Mouse (Mus musculus) megakaryocyte progenitor cell, adult 5-6 weeks (primary cell): ENCODE data around the gene Celsr3. TPM values are rescaled to one million over a fixed set of nuclear protein-coding genes. Genes with fewer than 3 reads are reported as not detected.

Source experiments
- ATAC-seq: replicated peaks from 2 replicates; pipeline ENCODE4 v1.8.0; 2016; ENCODE audit warnings: mild to moderate bottlenecking, moderate TSS enrichment, inconsistent platforms; ENCODE audit not compliant: poor library complexity
- total RNA-seq, 2 experiments: library from RNA; stranded (forward) in 1 of 2; stranded (reverse) in 1 of 2; fragments of 157-497, 149-512 nt in 1 of 2; fragments of 200-1000 nt in 1 of 2; gene quantifications; 2 replicates each; pipeline versions ENCODE4 v1.2.3 to v1.2.4; 2015 to 2017

The Celsr3 gene
- 4.5 and 5.4 TPM in 2 replicates for total RNA-seq (2015)
- 1.5 and 2.5 TPM in 2 replicates for total RNA-seq (2017)

DNA sequence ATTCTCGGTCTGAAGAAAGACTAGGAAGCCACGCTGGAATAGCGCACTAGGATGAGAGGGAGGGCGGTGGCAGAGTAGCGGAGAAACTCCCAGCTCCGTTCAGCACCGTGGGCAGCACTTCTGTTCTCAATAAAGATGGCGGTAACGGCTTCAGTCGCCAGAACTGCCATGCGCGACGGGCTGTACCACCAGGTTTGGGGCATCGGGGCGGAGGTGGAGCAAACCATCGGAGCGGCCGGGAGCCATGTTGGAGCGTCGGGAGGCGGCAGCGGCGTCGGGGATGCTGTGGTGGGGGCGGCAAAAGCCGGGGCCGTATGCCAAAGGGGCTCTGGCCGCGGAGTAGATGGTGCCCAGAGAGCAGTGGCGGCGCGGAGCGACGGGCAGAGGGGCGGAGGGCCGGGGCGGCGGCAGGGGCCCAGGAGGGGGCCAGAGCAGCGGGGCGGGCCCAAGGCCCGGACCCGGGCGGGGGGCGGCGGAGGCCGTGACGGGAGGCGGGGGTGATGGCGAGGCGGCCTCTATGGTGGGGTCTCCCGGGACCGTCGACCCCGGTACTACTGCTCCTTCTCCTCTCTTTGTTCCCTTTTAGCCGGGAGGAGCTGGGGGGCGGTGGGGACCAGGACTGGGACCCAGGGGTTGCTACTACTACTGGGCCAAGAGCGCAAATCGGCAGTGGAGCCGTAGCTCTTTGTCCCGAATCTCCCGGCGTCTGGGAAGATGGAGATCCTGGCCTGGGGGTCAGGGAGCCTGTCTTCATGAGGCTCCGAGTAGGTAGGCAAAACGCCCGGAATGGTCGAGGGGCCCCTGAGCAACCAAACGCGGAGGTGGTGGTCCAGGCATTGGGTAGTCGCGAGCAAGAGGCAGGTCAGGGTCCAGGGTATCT, at the start of gene Celsr3:
Gene Celsr3 (plus strand): TSS at position 501 of the 880 bp plus-strand sequence.
- ATAC-seq = peak; percentile 77

DNA sequence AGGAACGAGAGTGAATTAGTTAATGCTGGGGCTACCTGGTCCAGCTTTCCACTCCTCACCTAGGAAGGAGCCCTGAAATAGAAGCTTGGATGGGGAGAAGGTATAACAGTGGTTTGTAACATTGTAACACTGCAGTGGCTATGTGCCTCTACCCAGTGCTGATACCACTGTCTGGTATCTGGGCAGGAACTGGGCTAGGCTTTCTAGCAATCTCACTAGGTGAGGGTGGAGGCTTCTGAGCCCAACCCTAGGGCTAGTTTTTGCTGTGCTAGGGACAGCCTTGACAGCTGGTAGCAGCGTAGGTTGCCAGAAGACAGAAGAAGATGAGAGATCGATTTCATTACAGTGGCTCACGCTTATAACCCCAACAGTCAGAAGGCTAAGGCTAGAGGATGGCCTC, 49.5 kb upstream of the Celsr3 start:
- peak; percentile 29; the same call in 1 of the 2 replicates for ATAC-seq

DNA sequence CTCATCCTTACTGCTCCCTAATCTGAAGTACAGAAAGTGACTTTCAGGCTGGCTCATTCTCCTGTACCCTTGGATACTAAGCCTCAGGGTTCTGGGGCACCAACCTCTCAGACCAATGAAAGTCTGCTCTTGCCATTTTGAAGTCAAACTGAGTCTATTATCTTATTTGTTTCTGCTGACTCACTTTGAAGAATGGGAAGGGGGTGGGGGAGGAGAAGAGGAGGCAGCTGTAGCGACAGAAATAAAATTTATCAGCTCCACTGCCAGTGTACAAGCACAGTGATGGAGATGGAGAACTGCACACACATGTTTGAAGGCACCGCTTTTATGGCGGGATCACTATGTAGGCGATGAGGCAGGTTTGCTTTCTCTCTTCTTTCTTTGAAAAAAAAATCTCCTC, 48.8 kb upstream of the Celsr3 start:
- ATAC-seq = peak; percentile 34; the same call in 1 of the 2 replicates

DNA sequence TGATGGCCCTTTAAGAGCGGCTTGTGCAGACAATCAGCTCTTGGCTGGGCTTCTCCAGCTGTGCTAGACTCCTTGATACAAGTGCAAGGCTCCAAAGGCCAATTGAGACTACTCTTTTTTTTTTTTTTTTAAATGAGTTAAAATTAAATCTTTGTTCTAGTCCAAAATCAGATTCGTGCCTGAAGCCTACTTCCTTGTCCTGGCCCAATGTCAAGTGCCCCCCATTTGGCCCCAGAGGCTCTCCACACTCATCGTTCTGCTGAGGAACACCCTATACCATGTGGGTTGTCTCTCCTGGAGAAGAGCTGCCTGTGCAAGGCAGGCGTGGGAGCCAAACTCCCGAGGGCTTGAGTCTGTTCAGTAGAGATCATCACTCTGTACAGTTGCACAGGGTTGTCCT, 45.2 kb upstream of the Celsr3 start:
- no peak for ATAC-seq

DNA sequence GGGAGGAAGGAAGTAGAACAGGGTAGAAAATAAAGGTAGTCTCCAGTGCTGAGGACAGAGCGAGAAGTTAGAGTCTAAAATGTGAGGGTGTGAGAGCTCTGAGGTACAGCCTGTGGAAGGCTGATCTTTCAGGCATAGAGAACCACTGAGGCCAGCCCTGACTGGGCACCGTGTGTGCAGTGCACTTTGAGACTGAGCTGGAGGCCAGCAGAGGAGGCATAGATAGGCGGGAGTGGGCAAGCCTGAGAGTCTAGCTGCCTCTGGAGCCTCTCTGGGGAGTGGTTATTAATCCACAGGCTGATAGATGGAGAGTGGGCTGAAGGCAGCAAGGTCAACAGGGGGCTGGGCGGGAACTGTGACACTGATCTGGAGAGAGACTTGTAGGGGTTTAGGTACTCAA, 44.2 kb upstream of the Celsr3 start:
- no peak for ATAC-seq

DNA sequence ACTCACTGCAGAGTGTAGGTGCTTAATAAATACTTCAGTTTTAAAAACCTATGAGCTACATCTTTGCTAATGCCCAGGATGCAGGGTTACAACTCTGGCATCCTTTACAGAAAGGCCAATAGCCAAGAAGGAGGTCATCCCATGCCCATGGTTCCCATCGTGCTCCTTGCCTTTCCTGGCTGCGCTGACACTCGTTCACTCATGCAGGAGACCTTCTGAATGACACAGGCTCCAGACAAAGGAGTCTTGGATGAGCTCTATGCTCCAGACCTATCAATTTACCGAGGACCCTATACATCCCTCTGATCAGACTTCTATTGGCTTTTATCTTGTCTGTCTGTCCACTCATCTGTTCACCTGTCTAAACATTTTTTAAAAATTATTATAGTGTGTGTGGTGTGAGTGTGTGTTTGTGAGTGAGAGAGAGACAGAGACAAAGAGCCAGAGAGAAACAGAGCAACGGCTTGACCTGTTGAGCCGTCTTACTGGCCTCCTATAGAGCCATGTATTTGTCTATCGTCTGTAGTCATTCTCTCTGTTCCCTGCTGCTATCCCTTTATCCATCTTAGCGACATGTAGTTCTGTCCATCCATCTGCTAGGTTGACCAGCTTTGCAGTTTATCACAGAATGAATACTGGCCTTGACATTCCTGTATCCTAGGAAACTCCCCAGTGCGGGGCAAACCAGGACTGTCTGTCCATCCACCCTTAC, 43.1 kb upstream of the Celsr3 start:
- no peak for ATAC-seq

DNA sequence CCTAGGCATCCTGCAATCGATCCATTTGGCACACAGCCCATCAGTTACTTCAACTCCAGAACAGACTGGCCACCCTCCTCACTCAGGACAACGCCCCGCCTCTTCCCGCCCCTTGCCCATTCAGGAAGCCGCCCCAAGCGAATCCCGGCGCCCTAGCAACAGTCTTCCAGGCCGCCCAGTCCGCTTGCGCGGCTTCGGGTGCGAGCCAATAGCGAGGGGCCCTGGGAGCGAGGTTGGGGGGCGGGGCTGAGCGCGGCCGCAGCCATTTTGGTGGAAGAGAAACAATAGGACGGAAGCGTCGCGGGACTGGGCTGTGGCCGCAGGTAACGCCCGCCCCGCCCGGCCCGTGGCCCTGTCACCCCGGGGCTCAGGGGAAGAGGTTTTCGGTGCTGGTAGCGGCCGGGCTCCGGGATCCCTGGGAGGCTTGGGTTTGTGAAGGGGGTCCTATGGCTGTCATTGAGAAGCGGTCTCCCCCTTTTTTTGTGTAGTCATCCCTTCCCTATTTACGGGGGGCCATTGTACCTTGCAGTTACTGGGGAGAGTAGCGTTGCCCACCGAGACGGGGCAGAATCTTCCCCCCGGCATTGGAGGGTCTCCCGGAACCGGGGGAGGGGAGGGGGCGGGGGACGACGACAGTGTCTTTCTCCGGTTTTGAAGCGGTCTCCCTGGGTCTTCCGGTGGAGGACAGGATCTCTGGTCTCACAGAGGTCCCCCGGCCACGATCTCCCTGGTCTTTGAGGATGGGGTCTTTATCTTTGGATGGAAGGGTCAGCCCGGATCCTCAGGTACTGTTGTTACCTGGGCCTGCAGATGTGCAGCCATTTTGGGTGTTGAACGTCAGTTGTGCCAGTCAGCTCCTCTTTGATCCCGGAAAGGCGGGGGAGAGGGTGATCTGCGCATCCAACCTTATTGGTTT, 42.3 kb upstream of the Celsr3 start, which contains the start of gene Ip6k2:
Gene Ip6k2 (plus strand): TSS at position 249 of the 916 bp plus-strand sequence.
- peak; percentile 99 for ATAC-seq

DNA sequence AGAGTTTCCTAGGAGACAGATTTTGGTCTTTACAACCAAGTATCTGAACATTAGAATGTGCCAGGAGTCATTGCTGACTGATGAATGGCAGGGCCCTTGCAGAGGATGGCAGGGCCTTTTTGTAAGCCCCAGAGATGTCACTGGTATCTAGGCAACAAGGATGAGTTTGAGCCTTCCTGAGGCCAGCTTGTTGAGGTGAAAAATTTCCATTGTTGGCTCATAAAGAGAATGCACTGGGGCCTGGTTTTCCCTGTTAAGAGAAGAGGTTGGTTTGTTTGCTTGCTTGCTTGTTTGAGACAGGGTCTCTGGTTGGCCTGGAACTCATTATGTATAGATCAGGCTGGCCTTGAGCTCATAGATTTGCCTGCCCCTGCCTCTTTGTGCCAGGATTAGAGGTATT, 40.7 kb upstream of the Celsr3 start:
- no peak for ATAC-seq

DNA sequence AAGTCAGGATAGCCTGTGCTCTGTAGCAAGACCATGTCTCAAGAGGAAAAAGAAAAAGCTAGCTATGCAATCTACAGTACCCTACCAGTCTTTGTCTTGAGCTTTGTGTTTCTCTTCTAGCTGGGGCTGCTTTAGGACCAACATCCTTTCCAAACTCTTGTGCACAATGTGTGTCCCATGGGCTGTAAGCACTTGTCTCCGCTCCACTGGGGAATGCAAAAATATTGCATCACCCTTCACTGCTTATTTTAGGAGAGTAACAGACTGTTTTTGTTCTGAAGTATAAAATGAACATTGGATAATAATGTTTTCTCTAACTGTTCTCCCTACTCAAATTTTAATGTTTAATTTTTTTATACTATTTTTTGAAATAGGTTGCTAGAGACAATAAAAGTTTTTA, 39.6 kb upstream of the Celsr3 start:
- no peak for ATAC-seq

DNA sequence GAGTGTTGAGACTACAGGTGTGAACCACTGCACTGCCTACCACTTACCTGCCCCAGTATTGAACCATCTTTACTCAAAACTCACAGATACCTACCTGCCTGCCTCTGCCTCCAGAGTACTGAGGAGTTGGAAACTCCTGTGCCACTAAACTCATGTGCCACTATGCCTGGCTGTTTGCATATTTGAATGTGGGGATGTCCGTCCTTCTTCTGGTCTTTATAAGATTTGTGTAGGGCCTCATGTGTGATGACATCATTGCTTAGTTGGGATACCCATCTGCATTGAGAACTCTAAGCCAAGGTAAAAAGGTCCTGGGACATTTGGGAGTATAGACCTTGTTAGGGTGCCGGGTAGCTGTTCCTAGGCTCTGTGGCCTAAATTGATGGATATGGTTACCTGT, 39.0 kb upstream of the Celsr3 start:
- ATAC-seq = no peak

DNA sequence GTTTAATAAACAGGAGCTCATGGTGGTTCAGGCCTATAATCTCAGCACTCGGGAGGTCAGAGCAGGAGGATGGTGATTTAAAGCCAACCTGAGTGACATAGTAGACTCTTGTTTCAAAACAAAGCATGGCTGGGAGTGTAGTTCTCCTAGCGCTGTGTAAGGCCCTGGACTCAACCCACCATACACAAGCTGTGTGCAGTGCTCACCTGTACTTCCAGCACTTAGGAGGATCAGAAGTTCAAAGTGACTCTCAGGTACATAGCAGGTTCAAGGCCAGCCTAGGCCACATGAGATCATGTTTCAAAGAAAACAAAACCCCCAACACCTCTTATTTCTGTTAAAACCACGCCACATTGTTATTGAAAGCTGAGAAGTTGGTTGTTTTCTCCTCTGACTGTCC, 37.4 kb upstream of the Celsr3 start:
- no peak for ATAC-seq

DNA sequence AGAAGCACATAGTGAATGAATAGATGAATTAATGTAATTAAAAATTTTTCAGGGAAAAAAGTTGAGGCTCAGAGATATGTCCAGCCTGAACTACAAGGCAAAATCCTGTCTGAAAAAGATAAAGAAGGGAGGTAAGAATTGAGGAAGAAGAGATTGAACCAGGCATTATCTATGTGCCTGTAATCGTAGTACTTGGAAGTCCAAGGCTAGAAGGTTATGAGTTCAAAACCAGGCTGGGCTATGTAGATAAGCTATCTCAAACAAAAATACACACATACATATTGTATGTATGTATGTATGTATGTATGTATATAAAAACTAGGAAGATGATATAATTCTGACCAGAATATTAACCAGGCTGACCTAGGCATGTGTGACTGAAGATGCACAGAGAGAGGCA, 33.8 kb upstream of the Celsr3 start:
- ATAC-seq = peak; percentile 55

DNA sequence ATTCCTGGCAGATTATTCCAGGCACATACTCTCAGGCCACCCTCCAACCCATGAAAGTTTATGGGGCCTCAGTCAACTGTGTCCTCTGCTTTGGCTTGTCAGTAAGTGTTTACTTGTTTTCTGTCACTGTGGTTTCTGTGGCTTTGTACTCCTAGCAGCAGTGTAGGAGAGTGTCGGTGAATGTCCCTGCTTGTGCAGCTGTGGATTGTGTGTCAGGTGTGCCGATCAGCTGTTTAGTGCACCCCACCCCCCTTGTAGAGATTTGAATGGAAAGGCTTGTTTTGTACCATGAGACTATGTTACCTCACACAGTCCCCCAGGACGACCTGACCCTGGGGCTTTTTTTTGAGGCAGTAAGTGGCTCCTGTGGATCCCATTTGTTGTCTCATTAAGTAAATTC, 33.4 kb upstream of the Celsr3 start:
- peak; percentile 21; the same call in 1 of the 2 replicates for ATAC-seq

DNA sequence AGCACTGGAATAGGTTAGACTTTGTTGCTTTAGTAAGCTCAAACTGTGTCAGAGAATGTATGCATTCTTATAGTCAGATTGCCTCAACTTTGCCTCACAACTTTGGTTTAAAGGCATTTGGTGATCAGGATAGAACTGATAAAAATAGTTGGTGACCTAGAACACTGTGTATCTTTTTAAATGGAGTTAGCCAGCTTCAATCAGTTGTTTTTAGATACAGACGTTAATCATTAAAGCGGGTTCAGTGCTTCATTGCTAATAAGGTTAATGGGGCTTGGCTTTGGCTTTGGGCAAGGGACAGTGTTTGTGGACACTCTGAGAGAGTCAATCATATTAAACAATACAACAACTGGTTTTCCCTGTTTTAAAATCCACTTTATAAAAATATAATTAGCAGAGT, 30.8 kb upstream of the Celsr3 start:
- ATAC-seq = no peak

DNA sequence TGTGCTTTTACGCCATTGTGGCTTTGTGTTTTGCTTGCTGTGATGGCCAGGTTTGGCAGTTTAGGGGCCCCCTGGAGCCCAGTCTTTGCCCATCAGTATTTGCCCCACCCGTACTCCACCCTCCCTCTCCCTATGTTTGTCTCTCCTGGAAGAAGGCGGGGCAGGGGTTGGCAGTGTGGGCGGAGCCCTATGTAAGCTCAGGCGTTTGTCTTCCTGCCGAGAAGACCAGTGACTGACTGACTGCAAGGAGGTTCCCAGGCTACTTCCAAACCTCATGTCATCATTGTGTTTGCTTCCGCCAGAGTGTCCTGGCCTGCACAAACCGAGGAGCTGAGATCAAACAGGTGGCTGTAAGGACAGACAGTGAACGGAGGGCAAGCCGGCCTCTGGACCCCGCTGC, 30.4 kb upstream of the Celsr3 start:
- ATAC-seq = peak; percentile 87

DNA sequence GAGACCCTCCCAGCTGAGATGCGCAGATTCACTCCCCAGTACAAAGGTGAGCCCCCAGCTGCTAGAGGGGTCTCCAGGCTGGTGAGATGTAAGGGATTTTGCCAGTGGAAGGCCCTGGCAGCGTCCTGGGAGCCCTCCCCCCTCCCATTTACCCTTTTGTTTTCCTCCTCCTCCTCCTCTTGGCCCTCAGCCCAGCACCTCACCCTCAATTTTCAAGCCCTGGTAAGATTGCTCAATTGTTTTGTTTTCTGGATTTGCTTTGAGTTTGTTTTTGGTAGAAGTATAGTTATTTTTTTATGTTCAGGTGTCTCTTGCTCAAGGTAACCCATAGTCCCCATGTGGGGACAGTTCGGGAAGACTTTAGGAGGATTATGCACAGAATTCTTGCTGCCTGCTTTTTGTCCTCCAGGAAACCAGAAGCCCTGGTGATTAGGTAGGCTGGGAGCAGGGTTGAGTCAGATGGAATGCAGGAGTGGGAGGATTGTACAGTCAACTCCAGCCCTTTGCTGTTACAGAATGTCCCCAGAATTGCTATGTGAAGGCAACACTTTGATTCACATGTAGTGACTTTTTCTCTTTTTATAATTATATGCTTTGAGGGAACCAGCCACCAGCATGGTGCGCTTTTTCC, 29.7 kb upstream of the Celsr3 start:
- ATAC-seq = no peak

DNA sequence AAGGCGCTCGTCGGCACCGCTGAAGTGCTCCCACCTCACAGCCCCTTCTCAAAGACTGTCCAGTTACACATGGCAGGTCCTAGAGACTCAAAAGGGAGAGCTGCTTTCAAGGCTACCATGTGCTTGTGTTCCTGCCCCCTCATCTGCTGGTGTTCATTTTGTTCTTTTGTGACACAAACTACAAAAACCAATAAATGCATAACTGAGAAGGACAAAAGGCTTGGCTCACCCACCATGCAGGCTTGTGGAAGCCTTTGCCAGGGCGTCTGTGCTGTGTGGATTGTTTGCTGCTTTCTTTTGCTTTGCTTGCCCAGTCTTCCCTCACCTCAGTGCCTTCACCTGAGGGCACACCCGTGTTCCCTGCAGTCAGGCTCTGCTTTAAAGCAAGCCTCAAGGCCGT, 28.6 kb upstream of the Celsr3 start:
- ATAC-seq = no peak

DNA sequence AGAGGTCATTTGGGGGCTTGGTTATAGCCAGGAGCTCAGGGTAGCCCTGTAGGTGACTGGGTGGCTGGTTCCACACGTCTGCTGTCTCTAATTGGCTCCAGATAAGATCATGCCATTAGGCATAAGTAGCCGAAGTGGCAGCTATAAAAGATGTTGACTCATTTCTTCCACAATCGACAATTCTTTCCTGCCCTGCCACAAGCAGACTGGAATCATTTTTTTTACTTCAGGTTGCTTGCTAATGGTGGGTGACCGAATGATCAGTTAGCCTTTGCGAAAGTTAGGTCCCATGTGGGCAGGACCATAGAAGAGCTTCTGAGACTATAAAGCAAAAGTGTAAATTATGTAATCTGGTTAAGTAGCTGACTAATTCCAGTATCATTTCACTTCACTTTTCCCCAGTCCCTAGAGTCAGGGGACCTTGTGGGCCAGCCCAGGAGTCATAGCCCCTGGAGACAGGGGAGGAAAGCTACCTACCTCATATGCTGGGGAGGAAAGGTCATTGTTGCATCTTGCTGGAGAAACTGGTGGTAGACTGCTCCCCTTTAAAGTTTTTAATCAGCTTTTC, 27.5 kb upstream of the Celsr3 start:
- no peak for ATAC-seq

DNA sequence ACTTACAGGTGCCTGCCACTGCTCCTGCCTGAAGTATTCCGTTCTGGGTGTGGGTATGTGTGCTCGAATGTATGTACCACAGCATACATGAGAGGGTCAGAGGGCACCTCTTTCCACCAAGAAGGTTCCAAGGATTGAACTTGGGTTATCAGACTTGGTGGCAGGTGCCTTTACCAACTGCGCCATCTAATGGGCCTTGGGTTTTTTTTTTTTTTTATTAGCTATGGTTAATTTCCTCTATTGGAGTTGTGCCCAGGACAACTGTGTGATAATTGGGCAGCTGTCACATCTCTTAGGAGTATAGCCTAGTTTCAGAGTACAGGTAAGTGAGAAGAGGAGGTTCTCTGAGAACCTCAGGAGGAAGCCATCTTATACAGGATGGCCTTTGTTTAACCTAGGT, 26.6 kb upstream of the Celsr3 start:
- ATAC-seq = no peak

DNA sequence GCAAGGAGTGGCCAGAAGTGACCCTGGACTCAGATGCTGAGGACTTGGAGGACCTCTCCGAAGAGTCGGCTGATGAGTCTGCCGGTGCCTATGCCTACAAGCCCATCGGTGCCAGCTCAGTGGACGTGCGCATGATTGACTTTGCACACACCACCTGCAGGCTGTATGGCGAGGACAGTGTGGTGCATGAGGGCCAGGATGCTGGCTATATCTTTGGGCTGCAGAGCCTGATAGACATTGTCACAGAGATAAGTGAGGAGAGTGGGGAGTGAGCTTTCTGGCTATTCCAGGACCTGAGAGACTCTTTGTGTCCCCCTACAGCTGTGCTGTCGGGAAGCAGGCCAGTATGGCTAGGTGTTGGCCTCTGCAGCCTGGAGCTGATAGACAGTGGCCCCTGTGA, 20.4 kb upstream of the Celsr3 start:
- ATAC-seq = peak; percentile 47
